Mouse (Mus musculus): ENCODE results near the gene Hddc2. TPM values are rescaled to one million over a fixed set of nuclear protein-coding genes. Genes with fewer than 3 reads are reported as not detected.
A peak's percentile ranks its signal among the peaks of the same experiment; 100 is the strongest.

Hddc2 gene
- polyA plus RNA-seq, 1 experiment from 2014 or later: 61.7 TPM

GRCm38 (mm10) chr10:31298263-31298662 lies 14.9 kb upstream of the Hddc2 start:
- ATAC-seq (ENCODE audit: low FRiP score) (no peak), DNase-seq (ENCODE audit: low spot score) (no peak)
- no peak overlapping the region for H3K4me3 ChIP-seq (ENCODE audit: low read depth, low read length)
- no peaks in the 10 kb centered on the region for H3K36me3 ChIP-seq (ENCODE audit: control insufficient read depth, insufficient read depth, low read length)
- WGBS: 59% methylated on average over 2 of the region's 2 CpGs
- no peaks in the 10 kb centered on the region for H3K4me1 ChIP-seq (replicated peaks; ENCODE audit: control insufficient read depth, insufficient read depth, low read length)
- H3K4me2 ChIP-seq (replicated peaks; ENCODE audit: low read depth, low read length): no peak overlapping the region
- H3K27ac ChIP-seq (ENCODE audit: low read depth, low read length): no peak overlapping the region
- no peak overlapping the region for H3K9ac ChIP-seq (ENCODE audit: low read depth, low read length)
- H3K9me3 ChIP-seq (ENCODE audit: control insufficient read depth, low read length): no peaks in the 10 kb centered on the region
- H3K27me3 ChIP-seq (ENCODE audit: control insufficient read depth, insufficient read depth, low read length): no peaks in the 10 kb centered on the region

- Histone ChIP-seq H3K27me3 (ENCODE audit: control insufficient read depth, insufficient read depth, low read length) (no peaks in the 10 kb centered on the region), H3K36me3 (ENCODE audit: control insufficient read depth, insufficient read depth, low read length) (no peaks in the 10 kb centered on the region), H3K4me2 (replicated peaks; ENCODE audit: low read depth, low read length) (no peak overlapping the region), H3K4me1 (replicated peaks; ENCODE audit: control insufficient read depth, insufficient read depth, low read length) (no peaks in the 10 kb centered on the region), H3K4me3 (ENCODE audit: low read depth, low read length) (no peak overlapping the region), H3K9me3 (ENCODE audit: control insufficient read depth, low read length) (no peaks in the 10 kb centered on the region), H3K9ac (ENCODE audit: low read depth, low read length) (no peak overlapping the region), H3K27ac (ENCODE audit: low read depth, low read length) (no peak overlapping the region)
- WGBS: 46% methylated on average over 6 of the region's 6 CpGs
- DNase-seq (ENCODE audit: low spot score) (peak; percentile 79), ATAC-seq (ENCODE audit: low FRiP score) (peak; percentile 68)
Measured at GRCm38 (mm10) chr10:31298921-31299574, 14.1 kb upstream of the Hddc2 start.

- no peak for DNase-seq (ENCODE audit: low spot score)
- Histone ChIP-seq H3K4me1 (replicated peaks; ENCODE audit: control insufficient read depth, insufficient read depth, low read length) (no peaks in the 10 kb centered on the region), H3K27me3 (ENCODE audit: control insufficient read depth, insufficient read depth, low read length) (no peaks in the 10 kb centered on the region)
Measured at GRCm38 (mm10) chr10:31300292-31300691, 12.9 kb upstream of the Hddc2 start.

GRCm38 (mm10) chr10:31303446-31303845 lies 9.7 kb upstream of the Hddc2 start:
- Histone ChIP-seq H3K4me2 (replicated peaks; ENCODE audit: low read depth, low read length) (no peak overlapping the region), H3K4me1 (replicated peaks; ENCODE audit: control insufficient read depth, insufficient read depth, low read length) (no peaks in the 10 kb centered on the region), H3K9ac (ENCODE audit: low read depth, low read length) (no peak overlapping the region), H3K36me3 (ENCODE audit: control insufficient read depth, insufficient read depth, low read length) (no peaks in the 10 kb centered on the region), H3K9me3 (ENCODE audit: control insufficient read depth, low read length) (no peaks in the 10 kb centered on the region), H3K27ac (ENCODE audit: low read depth, low read length) (no peak overlapping the region), H3K4me3 (ENCODE audit: low read depth, low read length) (no peak overlapping the region), H3K27me3 (ENCODE audit: control insufficient read depth, insufficient read depth, low read length) (no peaks in the 10 kb centered on the region)
- no peak for DNase-seq (ENCODE audit: low spot score)
- ATAC-seq (ENCODE audit: low FRiP score): no peak
- 86% methylated on average over 2 of the region's 2 CpGs for WGBS

More at GRCm38 (mm10) chr10:31300292-31300691, 12.9 kb upstream of the Hddc2 start:
- Histone ChIP-seq H3K9me3 (ENCODE audit: control insufficient read depth, low read length) (no peaks in the 10 kb centered on the region), H3K4me2 (replicated peaks; ENCODE audit: low read depth, low read length) (no peak overlapping the region), H3K9ac (ENCODE audit: low read depth, low read length) (no peak overlapping the region), H3K27ac (ENCODE audit: low read depth, low read length) (no peak overlapping the region), H3K4me3 (ENCODE audit: low read depth, low read length) (no peak overlapping the region), H3K36me3 (ENCODE audit: control insufficient read depth, insufficient read depth, low read length) (no peaks in the 10 kb centered on the region)
- 90% methylated on average over 1 of the region's 1 CpGs for WGBS
- ATAC-seq (ENCODE audit: low FRiP score): no peak

- 21% methylated on average over 1 of the region's 1 CpGs for WGBS
- Histone ChIP-seq H3K4me2 (replicated peaks; ENCODE audit: low read depth, low read length) (no peak overlapping the region), H3K27ac (ENCODE audit: low read depth, low read length) (no peak overlapping the region), H3K9me3 (ENCODE audit: control insufficient read depth, low read length) (no peaks in the 10 kb centered on the region), H3K4me3 (ENCODE audit: low read depth, low read length) (no peak overlapping the region), H3K36me3 (ENCODE audit: control insufficient read depth, insufficient read depth, low read length) (no peaks in the 10 kb centered on the region), H3K27me3 (ENCODE audit: control insufficient read depth, insufficient read depth, low read length) (no peaks in the 10 kb centered on the region), H3K4me1 (replicated peaks; ENCODE audit: control insufficient read depth, insufficient read depth, low read length) (no peaks in the 10 kb centered on the region), H3K9ac (ENCODE audit: low read depth, low read length) (no peak overlapping the region)
- DNase-seq (ENCODE audit: low spot score) (no peak), ATAC-seq (ENCODE audit: low FRiP score) (no peak)
Measured at GRCm38 (mm10) chr10:31307024-31307598, 6.1 kb upstream of the Hddc2 start.

- ATAC-seq (ENCODE audit: low FRiP score): no peak
- 0 out of 2 replicates have a peak, but pooled peaks cover 3% of the 10 kb centered on the region for H3K4me1 ChIP-seq (replicated peaks; ENCODE audit: control insufficient read depth, insufficient read depth, low read length)
- no peak overlapping the region for H3K4me3 ChIP-seq (ENCODE audit: low read depth, low read length)
- H3K36me3 ChIP-seq (ENCODE audit: control insufficient read depth, insufficient read depth, low read length): peaks cover 2% of the 10 kb centered on the region; the same call in 1 of the 2 replicates
- no peaks in the 10 kb centered on the region for H3K9me3 ChIP-seq (ENCODE audit: control insufficient read depth, low read length)
- H3K4me2 ChIP-seq (replicated peaks; ENCODE audit: low read depth, low read length): no peak overlapping the region
- no peak overlapping the region for H3K27ac ChIP-seq (ENCODE audit: low read depth, low read length)
- no peak overlapping the region for H3K9ac ChIP-seq (ENCODE audit: low read depth, low read length)
- DNase-seq (ENCODE audit: low spot score): no peak
- 88% methylated on average over 5 of the region's 5 CpGs for WGBS
- H3K27me3 ChIP-seq (ENCODE audit: control insufficient read depth, insufficient read depth, low read length): no peaks in the 10 kb centered on the region
Measured at GRCm38 (mm10) chr10:31318491-31318890, 5.3 kb downstream of the Hddc2 start.

GRCm38 (mm10) chr10:31329436-31329835 lies 16.3 kb downstream of the Hddc2 start:
- Histone ChIP-seq H3K9me3 (ENCODE audit: control insufficient read depth, low read length) (no peaks in the 10 kb centered on the region), H3K36me3 (ENCODE audit: control insufficient read depth, insufficient read depth, low read length) (no peaks in the 10 kb centered on the region), H3K9ac (ENCODE audit: low read depth, low read length) (no peak overlapping the region), H3K27ac (ENCODE audit: low read depth, low read length) (no peak overlapping the region), H3K4me3 (ENCODE audit: low read depth, low read length) (no peak overlapping the region), H3K27me3 (ENCODE audit: control insufficient read depth, insufficient read depth, low read length) (no peaks in the 10 kb centered on the region), H3K4me1 (replicated peaks; ENCODE audit: control insufficient read depth, insufficient read depth, low read length) (no peaks in the 10 kb centered on the region), H3K4me2 (replicated peaks; ENCODE audit: low read depth, low read length) (no peak overlapping the region)
- ATAC-seq (ENCODE audit: low FRiP score) (no peak), DNase-seq (ENCODE audit: low spot score) (no peak)
- WGBS: 88% methylated on average over 1 of the region's 1 CpGs

GRCm38 (mm10) chr10:31330286-31330962 lies 17.2 kb downstream of the Hddc2 start:
- DNase-seq (ENCODE audit: low spot score) (no peak), ATAC-seq (ENCODE audit: low FRiP score) (no peak)
- WGBS: 88% methylated on average over 3 of the region's 3 CpGs
- Histone ChIP-seq H3K4me1 (replicated peaks; ENCODE audit: control insufficient read depth, insufficient read depth, low read length) (no peaks in the 10 kb centered on the region), H3K4me2 (replicated peaks; ENCODE audit: low read depth, low read length) (no peak overlapping the region), H3K27ac (ENCODE audit: low read depth, low read length) (no peak overlapping the region), H3K9me3 (ENCODE audit: control insufficient read depth, low read length) (no peaks in the 10 kb centered on the region), H3K4me3 (ENCODE audit: low read depth, low read length) (no peak overlapping the region), H3K9ac (ENCODE audit: low read depth, low read length) (no peak overlapping the region), H3K27me3 (ENCODE audit: control insufficient read depth, insufficient read depth, low read length) (no peaks in the 10 kb centered on the region), H3K36me3 (ENCODE audit: control insufficient read depth, insufficient read depth, low read length) (no peaks in the 10 kb centered on the region)

Data from hindbrain, embryonic 11.5 days (tissue).